Mouse (Mus musculus) embryo, embryonic 9.5 days (tissue): ENCODE measurements around the gene Mcfd2.

Source experiments
- DNase-seq: peaks from one replicate; pipeline ENCODE4 v3.0.0-alpha.2; 2017; ENCODE audit errors: extremely low spot score

Mcfd2 gene

DNA sequence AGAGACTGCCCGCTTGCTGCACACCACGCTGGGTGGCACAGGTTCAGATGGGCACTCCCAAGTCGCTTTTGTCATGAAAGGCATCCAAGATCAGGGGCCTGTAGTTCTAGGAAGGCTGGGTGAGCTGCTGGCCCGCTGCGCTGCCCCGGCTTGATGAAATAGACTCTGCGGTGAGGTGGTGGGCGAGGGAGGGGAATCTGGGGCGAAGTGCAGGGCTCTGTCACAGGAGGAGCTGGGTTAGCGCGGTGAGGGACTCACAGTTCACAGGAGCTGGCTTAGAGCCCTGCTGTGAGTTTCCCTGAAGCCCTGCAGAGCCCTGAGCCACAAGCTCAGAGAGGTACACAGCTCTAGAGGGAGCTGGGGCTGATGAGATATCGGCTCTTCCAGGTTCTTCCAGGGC, 22.4 kb upstream of the Mcfd2 start:
- no peak for DNase-seq

DNA sequence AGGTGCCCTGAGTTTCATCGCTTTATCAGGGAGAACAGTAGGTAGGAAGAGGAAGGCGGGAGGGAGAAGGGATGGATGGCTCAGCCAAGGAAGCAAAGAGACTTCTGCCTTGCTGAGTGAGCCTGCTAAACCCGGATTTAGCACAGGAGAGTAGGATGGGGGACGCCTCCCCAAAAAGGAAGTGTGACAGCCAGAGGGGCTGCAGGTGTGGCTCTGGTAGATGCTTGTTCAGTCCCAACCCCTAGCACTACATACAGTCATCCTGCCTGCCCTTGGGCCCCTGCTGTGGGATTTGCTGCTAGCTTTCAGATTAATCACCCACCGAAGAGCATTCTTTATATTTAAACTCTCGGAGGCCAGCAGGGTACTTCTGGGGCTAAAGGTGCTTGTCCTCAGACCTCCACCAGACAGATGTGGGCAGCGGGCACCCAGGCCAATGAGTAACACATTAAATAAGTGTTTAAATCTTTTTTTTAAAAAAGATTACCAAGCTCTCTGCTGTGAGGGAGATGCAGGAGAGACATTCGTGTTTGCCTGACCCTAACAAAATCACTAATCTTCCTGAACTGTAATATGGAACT, 21.6 kb upstream of the Mcfd2 start:
- no peak for DNase-seq

DNA sequence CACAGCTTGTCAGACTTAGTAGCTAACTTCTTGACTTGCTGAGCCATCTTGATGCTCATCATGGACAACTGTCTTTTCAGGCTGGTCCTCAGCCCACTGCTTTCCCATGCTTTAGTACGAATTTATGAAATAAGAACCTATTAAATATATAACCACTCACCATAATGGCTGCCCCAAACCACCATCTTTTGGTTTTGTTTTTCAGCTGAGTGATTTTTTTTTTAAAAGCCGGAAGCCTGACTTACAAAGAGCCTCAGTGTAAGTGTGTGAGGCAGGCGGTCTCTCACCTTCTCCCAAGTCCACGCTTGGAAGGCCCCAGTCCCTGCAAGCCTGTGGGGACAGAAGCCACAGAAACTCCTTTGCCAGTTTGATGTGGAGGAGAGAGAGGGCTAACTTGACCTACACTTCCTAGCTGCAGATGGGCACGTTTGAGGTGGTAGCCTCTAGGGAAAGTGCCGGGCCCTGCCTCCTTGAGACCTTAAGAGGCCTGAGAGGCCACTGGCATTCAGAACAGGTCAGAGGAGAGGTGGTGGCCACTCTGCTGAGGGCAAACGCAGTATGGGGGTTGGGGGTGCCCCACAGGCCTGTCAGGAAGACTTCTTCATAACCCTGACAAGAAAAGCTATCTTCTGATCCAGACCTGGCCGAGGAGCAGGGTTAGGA, 20.9 kb upstream of the Mcfd2 start:
- DNase-seq = no peak

DNA sequence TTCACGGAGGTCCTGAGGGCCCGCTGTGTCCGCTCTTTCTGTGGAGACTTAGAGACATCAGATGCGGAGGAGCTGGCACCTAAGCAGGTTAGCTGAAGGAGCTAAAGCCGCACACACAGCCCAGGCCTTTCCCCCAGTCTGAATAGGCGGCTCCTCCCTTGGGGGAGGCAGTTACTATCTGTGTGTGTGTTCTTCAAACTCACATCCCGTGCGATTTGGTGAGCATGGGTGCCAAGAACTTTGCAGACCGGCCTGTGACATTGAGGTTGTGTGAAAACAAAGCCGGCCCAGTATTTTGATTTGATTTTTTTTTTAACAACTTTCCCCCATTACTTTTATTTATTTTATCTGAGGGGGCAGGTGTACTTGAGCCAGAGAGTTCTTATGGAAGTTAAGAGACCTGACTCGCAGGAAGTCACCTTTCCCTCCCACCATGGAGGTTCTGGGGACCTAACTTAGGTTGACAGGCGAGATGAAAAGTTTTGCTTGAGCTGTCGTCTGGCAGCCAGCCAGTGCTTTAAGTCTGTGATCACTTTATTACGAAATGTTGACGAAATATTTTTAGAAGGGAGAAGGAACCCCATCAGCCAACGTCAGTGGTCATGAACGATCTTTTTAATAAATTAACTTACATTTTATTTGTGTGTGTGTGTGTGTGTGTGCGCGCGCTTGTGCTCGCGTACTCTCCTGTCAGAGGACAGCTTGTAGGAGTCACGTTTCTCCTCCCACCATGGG, 20.2 kb upstream of the Mcfd2 start:
- DNase-seq = no peak

DNA sequence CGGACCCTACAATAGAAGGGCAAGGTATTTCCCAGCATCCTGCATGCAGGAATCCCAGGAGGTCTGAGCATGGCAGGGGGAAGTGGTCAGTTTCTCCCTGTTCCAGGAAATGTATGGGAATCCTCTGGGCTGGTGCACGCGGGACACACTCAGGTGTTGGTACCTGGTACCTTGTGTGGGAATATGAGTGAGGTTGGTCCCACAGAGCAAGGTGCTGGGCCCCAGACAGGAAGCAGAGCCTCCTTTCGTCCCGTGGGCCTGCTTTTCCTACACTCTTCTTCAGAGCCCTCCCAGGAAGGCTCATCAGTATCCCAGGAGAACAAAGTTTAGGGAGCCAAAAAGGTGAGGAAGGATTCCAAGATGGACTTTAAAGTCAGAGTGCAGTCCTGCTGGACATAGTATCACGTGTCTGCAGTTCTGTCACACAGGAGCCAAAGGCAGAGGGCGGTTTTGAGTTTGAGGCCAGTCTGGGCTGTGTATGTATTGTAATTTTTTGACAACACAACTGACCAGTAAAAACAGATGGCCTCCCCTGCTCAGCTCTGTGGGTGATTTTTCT, 18.8 kb upstream of the Mcfd2 start:
- DNase-seq = no peak

DNA sequence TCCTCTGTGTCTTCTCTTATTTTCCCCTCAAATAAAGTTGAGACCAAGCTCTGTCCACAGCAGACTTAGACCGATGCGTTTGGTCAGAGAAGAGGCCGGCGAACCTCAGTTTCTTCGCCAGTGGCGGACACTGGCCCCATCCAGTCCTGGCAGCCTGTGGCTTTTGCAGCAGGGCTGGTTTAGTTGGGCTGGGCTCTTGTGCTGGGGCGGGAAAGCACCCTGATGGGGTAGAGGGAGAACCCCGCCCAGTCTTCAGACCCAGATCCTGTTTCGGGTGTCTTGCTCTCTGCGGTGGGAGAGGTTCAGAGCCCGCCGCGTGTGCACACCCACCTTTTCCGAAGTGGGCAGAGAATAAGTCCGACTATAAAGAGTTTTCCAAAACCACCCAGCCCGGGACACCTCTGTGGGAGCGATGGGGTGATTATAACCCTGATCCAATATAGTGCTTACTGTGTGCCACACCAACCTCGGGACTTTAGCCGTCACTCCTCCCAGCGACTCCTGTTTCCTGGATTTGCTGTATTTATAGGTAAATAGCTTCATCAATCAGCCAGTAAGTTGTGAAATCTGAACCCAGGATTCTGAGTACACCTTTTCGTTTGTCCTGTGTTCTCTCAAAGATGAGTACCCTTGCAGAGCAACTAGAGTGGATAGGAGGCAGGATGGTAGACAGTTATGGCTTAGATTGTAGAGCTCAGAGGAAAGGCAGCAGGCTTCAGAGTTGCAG, 18.2 kb upstream of the Mcfd2 start:
- no peak for DNase-seq

DNA sequence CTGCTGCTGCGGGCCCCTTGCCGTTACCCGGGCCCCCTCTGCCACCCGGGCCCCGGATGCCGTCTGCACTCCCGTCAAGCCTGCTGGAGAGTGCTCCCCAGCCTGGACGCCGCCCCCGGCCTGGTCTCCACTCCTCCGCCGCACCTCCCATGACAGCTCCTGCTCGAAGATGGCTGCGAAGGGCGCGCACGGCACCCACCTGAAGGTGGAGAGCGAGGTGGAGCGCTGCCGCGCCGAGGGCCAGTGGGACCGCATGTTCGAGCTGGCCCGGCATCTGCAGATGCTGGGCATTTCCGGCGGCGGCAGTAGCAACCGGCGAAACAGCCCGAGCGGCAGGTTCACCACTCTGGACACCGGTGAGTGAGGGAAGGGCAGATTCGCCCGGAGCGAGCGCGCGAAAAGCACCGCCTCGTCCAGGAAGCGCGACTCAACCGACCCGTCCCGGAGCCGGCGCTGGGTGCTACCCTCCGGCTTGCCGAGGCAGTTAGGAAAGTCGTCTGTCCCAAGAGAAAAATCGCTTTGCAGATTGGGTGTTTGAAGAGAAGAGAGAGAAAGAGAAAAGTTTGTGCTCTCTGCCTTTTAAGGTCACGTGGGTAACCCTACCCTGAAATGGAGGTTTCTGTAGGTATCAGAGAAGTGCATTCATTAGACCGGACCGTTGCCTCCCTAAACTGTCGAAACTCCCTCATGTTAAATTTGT, 17.5 kb upstream of the Mcfd2 start:
- DNase-seq = peak; percentile 77

DNA sequence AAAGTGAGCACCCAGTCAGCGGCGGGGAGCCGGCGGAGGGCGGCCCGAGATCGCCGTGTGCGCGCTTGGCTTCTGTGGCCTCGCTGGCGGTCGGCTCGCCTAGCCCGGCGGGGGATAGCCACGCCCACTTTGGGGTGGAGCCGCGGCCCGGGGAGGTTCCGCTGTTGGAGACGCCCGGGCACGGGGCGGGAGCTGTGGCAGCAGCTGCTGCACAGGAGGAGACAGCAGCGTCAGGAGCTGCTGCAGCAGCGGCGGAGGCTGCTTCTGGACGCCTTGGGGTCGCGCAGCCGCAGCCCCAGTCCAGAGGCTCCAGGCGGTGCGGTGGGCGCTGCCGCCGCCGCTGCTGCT, 16.9 kb upstream of the Mcfd2 start, which contains the start of gene Ttc7:
Ttc7 (plus strand) TSS at position 181 of the 348 bp plus-strand sequence.
- peak; percentile 97 for DNase-seq

DNA sequence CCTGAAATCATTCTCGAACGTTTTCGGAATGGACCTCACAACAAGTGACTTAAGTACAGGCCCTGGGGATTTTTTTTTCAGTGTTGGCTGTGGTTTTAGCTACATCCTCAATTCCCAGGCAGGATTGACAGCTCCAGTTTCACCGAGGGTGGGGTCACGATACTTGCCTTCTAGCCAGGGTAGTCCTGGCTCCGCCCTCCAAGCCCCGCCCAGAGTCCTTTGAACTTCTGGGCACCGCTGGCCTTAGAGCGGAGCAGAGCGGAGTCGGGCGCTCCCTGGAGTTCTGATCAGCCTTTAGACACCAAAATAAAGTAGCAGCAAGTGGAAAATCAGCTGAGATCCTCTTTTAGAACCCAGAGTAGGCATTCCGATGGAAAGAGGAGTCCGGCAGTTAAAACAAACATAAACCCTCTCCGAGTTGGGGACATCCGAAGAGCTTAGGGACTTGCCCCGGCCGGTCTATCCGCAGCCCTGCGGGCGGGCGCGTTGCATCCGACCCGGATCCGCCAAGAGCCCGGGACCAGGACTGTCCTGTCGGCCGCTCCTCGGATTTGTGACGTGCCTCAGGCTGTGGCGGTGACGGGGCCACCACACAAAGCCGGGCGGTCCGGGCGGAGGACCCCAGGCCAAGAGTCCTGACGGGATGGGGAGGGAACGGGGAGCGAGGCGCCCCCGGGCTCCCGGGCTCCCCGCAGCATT, 16.4 kb upstream of the Mcfd2 start:
- DNase-seq = peak; percentile 90

DNA sequence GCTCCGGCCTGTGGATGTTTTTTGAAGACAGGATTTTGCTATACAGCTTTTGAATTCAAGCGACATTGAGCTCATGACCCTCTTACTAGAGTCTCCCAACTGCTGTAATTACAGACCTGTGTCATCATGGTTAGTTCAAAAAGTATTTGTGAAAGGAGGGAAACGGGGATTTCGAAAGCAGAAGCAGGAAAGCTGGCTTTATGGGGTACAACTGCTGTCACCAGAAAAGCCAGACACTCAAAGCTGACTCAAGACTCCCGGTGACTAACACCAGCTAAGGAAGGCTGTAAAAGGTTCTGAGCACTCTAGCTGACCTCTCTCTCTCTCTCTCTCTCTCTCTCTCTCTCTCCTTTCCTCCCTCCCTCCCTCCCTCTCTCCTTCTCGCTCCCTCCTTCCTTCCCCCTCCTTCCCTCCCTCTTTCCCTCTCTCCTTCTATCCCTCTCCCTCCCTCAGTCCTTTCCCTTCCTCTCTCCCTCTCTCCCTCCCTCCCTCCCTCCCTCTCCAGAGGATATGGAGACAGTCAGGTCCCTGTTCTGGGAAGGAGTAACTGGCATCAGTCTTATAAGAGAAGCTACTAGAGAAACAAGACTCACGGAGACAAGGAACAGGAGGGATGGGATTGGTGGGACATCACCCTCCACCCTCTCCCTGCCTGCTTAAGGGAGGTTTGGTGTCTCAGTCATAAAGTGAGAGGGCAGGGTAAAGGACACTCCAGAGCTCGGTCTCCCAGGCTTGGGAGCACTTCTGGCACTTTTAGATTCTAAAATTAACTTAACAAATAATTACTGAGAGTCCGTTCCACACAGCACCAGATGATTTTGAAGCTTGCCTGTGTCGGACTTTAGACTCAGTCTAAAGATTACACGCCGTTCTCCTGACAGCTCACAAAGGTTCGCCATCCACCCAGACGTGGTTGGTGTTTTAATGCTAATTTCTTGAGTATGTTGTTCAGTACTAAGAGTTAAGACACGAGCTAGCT, 9.9 kb upstream of the Mcfd2 start:
- no peak for DNase-seq

DNA sequence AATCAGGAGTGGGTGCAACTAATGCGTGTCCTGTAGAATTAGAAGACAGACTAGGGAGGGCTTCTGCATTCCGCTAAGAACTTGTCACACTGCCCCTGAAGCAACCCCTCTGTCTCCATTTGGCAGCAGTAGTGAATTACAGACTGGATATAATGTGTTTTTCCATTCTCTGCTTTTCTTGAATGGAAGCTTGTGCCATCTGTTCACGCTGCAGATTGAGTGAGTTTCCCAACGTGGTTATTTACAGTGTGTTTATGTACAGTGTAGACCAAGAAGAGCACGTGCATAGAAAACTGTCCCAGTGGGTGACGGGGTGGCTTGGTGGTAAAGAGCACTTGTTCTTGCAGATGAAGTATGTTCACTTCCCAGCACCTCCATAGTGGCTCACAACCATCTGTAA, 3.7 kb upstream of the Mcfd2 start:
- no peak for DNase-seq

DNA sequence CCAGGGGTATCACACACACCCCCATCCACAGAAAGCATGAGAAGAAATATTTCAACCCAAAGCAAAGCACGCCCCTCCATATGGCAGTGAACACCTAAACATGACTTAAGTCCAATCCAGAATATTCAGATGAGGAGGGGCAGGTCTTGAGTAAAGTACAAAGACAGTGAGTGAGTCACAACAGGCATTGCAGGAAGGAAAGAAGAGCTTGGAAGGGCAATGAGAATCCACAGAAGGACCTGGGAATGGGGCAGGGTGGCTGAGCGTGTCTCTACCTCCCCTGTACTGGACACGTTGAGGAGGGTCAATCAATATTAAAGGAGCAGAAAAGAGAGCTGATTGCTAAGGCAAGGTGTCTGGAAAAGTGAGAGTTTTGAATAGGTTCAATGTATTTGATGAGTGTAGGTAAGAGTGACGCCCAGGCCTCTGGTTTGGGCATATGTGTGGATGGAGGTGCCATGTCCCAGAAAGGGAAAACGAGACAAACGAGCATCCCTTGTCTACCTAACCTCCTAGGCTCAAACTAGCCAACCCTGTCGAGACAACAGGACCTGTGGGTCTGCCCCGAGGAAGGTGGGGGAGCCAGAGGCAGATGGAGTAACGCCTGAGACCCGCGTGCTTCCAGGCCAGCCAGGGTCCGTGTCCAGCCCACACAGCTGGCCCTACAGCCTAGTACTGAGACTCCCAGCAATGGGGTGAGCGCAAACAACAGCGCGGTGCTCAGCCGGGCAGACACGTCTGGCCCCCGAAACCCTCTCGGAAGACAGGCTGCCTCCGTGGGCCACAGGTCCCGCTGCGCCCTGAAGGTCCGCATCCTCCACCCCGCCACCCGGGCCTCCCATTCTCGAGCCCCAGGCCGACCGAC, 576 bp downstream of the Mcfd2 start:
- no peak for DNase-seq

DNA sequence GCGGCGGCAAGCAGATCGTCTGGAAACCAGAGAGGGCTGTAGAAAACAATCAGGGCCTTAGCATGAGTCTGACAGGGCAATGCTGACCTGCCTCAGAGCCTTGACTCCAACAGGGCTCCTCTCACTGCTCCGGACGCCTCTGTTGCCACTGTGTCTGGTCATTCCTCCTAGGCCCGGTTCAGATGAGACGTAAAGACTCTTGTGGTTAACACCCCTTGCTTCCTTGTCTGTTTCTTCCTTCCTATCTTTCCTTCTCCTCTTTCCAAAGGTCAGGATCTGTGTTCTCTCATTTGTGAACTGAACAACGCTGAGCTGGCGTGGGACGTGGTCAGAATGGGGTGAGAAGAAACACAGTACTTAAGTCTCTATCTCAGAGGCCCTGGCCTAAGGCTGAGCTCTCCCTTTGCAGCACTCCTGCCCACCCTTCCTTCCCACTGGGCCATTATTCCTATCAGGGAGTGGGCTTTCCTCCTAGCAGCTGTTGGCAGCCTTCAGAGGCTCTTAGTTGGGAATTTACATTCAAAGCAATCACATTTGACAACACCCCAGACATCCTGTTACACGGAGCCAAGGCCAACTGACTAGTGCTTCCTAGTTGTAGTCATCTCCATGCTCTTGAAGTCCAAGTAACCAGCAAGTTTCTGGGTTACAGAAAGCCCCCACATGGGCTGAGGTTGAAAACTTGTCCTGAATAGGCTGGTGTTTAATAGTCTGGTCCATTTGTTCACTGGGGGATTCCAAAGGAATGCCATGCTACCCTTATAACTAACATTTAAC, 1.5 kb downstream of the Mcfd2 start:
- no peak for DNase-seq

DNA sequence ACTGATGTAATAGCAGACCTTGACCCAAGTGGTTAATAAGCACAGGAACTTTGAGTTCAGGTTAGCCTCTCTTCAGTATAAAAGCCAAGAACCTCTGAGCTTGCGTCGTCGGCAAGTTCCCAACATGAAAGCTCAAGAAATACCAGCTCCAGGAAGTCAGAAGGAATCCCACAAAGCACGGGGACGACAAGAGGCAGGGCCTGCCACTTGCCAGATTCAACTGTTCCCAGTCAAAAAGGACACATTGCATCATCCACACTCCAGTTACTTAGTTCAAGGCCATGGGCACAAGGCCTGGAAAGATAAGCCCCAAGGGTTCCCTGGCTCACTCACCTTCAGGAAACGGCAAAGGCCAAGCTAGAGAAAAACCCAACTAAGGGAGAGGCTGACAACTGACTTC, 2.3 kb downstream of the Mcfd2 start:
- no peak for DNase-seq

DNA sequence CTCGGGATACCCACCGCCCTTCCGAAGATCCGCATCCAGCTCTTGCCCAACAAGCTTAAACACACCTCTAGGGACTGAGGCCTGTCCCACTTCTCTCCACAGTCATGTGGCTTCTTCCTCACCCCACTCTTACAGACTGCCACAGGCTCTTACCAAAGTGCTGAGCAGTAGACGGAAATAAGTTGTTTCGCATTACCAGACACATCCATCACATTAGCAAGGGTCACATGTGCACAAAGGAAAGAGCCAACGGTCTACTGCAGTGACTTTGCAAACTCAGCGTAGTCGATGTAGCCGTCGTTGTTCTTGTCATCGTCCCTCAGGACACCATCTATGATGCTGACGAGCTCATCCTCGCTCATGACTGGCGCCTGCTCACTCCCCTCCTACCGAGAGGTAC, 10.1 kb downstream of the Mcfd2 start:
- no peak for DNase-seq

DNA sequence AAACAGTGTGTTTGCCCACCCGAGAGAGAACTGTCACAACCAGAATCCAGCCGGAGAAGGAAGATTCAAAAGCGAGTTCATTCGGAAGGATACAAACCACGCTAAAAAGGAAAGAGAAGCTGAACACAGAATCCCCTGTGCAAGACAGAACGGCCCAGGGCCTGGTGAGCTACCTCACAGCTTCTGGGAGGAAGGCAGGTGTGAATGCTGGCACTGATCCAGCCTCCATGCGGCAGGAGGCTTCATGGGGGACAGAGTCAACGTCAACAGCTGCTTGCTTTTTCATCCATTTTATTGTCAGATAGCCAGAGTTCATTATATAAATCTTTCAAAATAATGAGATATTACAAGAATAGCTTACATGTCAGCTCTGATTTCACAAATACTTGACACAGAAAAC, 11.4 kb downstream of the Mcfd2 start:
- DNase-seq = no peak

DNA sequence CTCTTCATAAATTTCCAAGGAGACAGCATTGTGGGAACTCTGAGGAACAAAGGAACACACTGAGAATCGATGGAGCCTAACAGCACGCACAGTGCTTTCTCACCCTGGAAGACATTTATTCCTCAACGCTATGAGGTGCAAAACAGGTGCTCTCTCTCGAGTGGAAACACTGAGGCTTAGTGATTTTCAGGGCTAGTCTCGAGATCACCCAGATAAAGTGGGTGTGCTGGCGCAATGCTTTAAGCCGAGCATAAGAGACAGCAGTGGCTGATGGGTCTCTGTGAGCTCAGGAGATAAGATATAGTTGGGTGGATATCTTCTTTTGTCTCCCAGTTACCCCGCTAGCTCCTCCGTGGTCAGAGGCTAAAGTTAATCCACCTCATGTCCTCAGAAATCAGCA, 19.6 kb downstream of the Mcfd2 start:
- no peak for DNase-seq

DNA sequence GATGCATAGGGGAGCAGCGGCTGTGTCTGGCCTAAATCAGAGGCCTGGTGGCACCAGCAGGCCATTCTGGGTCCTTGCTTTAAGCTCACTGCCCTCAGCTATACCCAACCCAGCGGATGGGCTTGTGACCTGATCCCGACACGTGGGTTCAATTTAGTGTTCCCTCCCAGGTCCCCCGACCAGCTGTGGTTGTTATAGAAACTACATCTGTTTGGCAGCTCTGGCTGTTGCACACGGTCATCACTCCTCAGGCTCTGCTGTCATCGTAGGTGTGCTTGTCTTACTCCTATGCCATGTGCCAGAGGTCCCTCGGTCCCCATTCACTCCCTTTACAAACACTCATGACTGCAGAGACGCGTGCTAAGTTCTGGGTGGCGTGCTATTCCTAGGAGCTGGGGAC, 27.9 kb downstream of the Mcfd2 start:
- no peak for DNase-seq
